Mouse (Mus musculus): ENCODE measurements around the gene Trp53bp2.

The Trp53bp2 gene

DNA sequence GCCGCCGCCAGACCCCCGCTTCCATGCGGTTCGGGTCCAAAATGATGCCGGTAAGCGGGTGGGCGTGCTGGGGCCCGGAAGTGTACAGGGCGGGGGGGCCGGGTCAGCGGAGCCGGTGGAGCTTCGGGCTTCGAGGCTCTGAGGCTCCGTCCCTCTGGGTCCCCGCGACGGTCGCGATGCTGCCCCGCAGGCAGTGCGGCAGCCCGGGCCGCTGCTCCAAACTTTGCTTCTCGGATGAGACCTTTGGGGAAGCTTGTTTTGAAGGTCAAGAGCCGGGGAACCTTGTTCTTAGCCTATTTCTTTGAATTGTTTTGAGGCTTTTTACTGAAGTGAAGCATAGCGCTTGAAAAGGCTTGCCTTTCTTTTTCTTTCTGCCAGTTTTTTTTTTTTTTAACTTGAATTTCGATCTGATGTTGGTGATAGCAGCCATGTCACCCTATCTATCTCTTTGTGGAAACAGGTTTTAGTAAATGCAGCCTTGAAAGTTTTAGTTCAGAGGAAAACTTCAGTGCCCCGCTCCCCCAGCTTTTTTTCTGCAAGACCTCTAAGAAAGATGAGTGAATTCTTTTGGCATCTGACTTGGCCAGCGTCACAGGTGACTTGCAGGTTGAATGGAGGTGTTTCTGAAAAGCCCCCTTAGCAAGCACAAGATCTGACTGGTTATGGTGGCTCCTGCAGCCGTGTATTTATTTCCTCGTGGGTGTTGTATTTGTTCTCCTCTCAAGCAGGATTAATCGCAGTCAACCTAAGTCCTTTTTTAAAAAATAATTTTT, 615 bp downstream of the Trp53bp2 start:
- peak; percentile 62 for DNase-seq

DNA sequence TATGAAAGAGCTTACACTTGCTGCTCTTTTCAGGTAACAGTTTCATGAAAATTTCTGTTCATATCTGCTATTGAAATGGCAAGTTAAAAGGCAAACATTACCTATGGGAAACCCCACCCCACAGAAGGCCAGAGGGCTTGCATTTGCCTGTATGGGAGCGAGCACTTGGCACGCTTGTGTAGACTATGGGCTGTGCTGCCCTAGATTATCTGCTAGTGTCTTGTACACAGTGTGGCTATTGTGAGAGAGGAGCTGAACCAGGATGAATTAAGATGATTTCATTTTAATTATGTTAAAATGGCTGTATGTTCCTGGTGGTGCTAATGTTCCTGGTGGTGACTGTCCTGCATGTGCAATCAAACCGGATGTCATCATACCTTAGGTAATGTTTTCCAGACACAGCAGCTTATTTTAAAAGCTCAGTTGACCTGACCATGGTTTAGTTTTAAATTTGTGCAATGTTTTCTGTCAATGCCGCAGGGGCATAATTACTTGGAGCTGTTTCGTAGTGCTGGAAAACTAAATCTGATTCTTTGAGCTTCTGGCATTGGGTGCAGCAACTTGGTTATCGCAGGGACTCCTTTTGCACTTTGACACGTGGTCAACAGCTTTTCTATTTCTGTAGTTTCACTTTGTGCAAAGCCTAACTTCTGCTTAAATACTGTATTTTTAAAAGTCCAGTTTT, 3.8 kb downstream of the Trp53bp2 start:
- no peak for DNase-seq

DNA sequence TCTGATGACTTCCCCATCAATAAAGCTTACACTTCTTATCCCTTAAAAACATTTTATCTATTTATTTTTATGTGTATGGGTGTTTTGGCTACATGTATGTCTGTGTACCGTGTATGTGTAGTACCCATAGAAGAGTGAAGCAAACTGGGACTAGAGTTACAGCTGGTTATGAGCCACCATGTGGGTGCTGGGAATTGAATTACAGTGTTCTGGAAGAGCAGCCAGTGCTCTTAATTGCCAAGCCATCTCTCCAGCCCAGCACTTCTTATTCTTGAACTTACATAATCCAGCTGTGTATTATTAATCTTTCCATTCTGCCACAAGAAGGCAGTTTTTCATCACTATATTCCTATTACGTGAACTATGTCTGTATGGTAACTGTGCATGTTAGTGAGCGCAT, 10.5 kb downstream of the Trp53bp2 start:
- no peak for DNase-seq

DNA sequence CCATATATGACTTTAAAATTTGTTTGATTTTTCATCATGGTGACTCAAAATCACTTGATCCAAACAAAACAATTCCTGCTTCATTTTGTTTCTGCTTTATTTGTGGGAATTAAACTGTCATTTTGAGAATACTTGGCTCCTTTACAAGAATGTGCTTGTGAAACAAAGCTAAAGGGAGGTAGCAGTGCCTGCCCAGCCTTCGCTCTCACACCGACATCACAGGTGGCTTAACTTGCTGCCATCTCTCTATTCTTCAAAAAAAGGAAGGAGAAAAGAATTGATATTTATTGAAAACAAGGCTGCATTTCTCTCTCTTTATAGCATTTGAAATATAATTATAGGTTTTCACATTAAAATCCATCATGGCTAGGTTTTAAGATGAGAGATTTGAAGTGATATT, 15.3 kb downstream of the Trp53bp2 start:
- DNase-seq = no peak

DNA sequence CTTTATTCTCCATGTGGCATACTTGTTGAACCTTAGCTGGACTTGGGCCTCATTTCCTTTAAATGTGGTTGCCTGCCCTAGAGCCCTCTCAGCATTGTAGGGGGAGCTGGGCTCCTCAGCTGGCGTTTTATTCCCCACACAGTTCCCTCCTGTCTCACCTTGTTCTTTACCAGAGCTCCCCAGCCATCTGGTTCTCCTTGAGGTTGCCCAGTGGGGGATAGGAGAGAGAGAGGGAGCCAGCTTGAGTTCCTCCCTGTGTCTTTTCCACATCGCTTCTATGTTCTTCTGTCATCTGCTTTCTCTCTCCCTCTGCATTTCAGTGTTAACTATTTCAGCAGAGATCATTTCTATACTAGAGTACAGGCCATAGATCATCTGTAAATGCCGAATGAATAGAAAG, 16.2 kb downstream of the Trp53bp2 start:
- DNase-seq = no peak

DNA sequence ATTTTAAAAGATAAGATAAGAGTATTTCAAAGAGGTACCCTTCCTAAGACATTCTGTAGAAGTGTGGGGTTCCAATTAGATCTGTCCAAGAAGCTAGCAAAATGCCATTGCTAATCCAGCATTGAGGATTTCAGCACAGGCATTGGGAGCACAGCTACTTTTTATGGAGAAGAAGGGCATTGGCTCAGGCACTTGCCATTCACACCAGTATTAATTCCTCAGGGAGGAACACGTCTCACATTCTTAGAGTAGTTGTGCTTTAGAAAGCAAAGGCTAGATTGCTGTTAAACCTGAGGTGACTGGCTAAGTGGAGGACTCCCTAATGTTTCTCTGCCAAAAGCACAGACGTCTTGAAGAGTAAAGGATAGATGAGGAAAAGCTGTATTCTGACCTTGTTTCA, 17.5 kb downstream of the Trp53bp2 start:
- no peak for DNase-seq

DNA sequence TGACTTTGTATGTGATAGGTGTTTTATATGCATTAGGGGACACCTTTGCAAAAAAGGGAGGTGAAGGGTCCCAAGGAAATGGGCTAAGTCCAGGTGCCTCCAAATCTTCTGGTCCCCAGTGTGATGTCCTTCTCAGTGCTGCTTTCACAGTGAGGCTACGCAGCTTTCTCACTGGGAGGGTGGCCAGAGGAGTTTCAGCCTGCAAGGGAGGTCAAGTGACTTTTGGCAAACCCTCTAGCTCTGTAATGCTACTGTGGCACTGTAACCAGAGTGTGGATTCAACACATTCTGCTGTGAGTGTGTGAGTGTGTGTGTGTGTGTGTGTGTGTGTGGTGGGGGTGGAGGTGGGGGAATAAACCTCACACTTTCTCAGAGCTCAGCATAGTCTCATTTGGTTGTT, 18.5 kb downstream of the Trp53bp2 start:
- no peak for DNase-seq

DNA sequence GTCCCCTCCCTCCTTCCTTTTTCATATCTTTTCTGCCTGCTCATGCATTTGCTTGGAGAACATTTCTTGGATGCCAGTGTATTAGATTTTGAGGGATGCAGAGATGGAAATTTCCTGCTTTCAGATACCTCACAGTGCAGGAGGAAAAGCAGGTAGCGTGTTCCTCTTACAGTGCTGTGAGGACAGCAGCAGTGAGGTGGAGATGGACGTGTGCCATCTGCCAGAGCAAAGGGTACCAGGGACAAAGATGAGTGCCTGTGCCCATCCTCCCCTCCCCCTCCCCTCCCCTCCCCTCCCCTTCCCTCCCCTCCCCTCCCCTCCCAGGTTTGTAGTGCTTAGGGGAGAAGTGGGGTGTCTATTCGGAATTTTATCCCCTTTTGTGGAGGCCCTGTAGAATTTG, 20.9 kb downstream of the Trp53bp2 start:
- no peak for DNase-seq

DNA sequence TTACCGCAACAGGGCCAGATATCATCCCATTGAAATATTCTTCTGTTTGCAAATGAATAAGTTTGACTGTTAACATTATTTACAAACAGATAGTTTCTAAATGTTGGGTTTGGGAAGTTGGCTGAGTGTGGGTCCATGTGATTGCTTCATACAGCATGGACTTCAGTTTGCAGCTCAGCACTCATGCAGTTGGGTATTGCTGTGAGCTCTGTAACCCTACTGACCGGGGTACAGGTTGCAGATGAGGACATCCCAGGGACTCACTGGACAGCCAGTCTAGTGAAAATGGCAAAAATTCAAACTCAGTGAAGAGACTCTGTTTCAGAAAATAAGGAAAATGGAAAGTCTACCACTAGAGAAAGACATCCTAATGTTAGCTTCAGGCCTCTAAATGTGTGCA, 21.7 kb downstream of the Trp53bp2 start:
- no peak for DNase-seq

DNA sequence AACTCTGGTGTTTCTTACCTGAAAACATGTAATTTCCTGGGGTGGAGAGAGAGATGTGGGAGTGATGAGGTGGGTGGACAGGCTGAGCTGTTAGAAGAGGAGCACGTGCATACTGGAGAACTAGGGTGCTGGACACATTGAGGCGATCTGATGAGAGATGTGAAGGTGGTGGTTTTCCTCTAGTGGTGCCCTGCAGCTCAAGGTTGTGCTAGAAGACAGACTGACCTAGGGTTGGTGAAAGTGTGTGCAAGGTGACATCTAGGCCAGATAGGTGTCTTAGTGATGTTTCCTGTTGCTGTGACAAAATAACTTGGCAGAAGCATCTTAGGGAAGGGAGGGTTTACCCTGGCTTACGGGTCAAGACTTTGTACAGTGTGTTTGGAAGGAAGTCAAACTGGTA, 23.1 kb downstream of the Trp53bp2 start:
- no peak for DNase-seq

DNA sequence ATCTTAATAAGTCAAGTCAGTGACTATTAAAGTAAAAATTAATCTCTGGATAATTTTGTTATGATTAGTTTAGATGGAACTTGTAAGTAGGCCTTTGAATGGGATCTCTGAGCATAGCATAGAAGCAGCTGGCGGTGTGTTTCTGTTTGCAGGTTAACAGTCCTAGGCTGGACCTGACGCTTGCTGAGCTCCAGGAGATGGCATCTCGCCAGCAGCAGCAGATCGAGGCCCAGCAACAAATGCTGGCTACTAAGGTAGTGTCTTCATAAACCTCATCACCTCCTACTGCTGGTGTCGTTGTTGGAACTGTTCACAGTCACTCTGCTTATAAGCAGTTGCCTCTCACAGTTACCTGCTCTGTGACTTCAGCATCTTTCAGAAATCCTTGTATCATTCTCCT, 27.8 kb downstream of the Trp53bp2 start:
- no peak for DNase-seq

DNA sequence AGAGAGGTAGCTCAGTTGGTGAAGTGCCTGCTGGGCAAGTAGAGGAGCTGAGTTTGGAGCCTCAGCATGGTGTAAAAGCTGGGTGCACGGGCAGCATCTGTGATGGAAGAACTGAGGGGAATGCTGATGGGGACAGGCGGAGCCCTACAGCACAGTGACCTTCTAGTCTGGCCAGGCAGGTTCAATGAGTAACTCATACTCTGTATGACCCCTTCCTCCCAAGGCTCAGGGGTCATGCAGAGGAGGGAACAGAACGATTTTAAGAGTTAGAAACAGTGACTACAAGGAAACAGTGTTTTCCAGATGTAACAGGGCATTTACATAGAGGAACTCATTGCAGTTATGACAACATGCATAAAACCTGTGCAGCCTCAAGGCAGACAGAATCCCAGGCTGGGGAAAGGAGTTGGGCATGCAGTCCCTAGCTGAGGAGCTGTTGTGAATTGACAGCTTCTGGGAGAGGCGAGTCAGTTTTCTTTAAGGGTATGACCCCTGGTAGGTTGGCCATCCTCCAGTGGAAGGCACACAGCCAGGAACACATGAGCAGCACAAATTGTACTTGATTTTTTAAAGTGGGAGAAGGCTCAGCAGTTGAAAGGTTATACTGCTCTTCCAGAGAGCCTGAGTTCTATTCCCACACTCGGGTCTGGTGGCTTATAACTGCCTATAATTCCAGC, 30.7 kb downstream of the Trp53bp2 start:
- no peak for DNase-seq

DNA sequence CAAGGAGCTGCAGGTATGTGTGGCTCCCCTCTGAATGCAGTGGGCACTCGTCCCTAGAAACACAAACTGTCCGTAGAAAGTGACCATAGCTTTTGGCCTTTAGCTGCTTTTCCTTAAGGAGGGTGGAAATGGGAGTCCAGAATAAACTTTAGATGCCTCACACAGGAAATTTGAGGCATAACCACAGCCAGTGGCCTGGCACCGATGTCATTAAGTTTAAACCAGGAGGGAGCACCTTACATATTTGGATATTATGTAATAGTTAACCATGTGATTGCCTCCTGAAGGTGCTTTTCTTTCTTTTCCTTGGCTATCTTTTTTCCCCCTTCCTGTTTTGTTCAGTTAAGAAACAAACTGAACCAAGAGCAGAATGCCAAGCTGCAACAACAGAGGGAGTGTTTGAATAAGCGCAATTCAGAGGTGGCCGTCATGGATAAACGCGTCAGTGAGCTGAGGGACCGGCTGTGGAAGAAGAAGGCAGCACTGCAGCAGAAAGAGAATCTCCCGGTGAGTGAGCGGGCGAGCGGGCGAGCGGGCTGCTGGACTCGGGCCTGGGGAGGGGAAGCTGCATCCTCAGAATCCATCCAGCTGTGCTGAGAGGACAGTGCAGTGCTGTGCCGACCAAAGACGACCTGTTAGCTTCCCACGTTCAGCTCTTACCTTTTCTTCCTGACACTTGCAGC, 33.0 kb downstream of the Trp53bp2 start:
- no peak for DNase-seq

DNA sequence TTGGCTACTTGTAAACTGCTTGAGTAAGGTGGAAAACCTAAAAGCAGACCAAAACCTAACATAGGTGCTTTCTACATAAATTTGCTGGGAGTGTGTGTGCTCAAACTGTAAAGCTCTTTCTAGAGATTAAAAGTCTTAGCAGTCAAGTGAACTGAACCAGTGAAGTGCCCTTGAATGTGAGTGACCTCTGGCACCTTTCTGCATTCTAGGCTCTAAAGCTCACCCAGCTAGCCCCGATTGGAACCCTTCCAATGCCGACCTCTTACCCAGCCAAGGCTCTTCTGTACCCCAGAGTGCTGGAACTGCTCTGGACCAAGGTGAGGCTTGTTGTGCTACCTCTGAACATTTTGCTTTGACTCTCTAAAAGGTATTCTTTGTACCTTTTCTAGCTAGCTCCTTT, 35.1 kb downstream of the Trp53bp2 start:
- no peak for DNase-seq

DNA sequence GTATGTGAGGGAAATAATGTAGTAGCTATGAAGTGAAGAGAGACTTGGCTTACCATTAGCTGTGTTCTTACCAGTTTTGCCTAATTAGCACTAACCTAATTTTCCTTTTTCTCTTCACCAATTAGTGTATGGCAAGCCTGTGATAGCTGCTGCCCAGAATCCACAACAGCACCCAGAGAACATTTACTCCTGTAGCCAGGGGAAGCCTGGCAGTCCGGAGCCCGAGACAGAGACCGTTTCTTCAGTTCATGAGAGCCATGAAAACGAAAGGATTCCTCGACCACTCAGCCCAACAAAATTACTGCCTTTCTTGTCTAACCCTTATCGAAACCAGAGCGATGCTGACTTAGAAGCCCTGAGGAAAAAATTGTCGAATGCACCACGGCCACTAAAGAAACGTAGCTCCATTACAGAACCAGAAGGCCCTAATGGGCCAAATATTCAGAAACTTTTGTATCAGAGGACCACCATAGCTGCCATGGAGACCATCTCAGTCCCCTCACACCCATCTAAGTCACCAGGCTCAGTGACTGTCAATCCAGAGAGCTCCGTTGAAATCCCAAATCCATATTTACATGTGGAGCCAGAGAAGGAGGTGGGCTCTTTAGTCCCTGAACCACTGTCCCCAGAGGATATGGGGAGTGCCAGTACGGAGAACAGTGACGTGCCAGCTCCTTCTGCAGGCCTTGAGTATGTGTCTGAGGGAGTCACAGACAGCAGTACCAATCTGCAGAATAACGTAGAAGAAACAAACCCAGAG, 39.5 kb downstream of the Trp53bp2 start:
- no peak for DNase-seq

DNA sequence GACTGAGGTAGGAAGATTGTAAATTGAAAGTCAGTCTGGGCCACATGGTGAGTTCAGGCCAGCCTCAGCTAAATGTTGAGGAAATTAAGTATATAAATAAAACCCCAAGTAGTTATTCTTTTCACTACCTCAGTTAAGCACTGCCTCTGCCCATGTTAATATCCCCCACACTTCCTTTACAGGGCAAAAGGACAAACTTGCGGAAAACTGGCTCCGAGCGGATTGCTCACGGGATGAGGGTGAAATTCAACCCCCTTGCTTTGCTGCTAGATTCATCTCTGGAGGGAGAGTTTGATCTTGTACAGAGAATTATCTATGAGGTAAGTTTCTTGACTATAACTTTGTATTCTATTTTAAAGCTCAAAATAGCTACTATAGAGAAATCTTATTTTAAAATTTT, 43.5 kb downstream of the Trp53bp2 start:
- no peak for DNase-seq

DNA sequence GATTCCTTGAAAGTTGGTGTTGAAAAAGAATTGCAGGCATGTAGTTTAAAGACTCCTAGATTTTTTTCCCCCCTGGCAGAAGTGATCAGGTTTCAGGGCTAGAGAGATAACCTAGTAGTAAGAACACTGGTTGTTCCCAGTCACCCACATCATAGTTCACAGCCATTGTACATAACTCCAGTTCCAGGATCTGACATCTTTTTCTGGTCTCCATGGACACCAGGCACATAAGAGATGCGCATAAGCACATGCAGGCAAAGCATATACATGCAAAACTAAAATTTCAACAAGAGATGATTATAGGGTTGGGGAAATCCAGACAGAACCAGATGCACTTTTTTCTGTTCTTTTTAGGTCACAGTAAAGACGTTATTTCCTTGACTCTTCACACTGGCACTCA, 46.1 kb downstream of the Trp53bp2 start:
- no peak for DNase-seq

DNA sequence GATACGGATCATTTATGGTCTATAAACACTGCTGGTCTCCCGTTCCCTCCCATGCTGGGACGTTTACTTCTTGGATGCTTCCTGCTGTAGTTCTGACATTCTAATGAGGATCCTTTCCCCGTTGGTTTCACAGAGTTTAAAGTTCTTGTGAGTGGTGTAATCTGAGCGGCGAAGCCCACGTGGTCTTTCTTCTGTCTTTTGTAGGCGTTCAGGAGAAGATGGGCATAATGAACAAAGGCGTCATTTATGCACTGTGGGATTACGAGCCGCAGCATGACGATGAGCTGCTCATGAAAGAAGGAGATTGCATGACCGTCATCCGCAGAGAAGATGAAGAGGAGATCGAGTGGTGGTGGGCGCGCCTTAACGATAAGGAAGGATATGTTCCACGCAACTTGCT, 49.6 kb downstream of the Trp53bp2 start:
- no peak for DNase-seq

DNA sequence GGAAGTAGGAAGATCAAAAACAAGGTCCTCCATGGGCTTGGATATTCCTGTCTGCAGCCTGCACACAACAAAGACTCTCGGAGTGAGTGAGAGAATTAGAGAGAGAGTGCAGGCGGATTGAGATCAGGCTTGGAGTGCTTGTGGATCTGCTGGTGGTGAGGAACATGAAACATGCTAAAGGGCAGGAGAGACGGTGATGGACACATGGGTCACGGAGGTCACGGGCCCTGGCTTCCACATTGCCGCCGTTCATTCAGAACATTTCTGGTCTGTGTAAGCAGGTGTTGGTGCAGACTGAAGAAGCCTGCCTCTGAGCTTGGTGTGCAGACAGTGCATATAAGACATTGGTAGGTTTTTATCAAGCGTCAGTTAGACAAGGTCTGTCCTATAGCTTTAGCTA, 50.5 kb downstream of the Trp53bp2 start:
- DNase-seq = no peak

DNA sequence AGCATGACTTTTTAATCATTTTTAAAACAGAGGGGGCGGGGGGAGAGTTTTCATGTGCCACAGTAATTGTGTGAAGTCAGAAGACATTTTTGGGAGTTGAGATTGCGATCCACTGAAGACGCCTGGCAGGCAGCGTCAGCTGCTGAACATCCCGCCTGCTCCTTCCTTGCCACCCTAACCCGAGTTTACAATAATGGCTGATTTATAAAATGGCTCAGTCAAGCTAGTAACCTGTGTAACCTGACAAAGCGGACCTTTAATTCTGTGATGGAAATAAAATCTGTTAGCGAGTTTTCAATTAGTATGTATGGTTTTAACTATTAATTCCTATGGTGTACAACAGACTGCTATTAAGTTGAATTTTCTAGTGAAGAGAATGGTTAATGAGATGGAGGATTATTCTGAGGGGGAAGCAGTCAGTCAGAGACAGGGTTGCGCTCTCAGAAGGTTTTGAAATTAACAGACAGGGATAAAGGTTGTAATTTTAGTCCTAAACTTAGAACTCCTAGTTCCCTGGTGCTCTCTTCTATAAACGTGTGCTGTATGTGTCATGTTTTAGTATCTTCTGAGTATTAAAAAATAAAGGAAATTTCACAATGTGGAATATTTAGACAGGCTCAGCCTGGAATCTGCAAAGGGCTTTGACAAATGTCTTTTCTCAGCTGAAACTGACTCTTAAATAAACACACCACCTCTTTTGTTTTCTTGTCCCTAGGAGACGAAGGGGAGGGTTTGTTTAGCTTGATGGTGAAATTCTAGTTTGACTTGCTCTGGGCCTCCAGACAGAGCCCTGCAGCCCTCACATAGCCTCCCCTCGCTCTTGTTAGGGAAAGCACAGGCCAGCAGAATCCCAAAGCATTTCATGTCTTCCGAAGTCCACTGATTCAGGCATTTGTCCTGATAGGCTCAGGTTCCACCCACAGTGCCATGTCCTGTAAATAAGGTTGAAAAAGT, 51.6 kb downstream of the Trp53bp2 start:
- no peak for DNase-seq

DNA sequence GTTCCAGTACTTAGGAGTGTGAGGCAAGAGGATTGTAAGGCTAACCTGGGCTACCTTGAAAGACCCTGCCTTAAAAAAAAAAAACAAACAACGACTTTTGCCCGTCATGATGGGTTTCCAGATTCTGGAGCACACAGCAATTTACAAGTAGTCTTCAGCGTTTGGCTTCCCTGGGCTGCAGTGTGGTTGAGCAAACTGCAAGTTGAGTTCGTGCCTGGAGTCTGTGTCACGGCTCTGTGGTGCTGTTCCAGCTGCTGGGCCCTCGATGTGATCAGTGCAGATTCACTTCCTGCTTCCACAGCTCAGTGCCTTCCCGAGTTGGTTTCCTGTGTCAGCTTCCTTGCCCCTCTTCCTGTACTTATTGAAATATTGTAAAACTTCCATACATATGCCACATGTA, 52.3 kb downstream of the Trp53bp2 start:
- DNase-seq = no peak

DNA sequence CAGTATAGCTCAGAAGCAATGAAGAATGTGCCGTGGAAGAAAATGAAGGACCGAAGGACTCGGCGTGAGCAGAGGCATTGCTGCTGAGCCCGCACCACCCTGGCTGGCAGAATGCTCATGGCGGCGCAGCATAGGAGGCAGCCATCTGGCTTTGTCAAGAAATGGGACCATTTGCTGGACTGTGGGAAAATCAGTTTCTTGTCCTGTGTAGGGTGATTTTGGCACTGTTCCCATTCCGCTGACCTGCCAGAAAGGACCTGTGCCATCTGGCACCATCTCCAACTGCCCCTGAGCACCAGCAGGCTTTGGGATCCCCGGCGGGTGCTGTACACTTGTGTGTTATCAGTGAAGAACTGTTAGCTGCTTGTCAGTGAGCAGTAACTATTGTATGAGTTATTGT, 52.8 kb downstream of the Trp53bp2 start:
- no peak for DNase-seq

All from thymus, postnatal 25 days (tissue).